Mouse (Mus musculus): Measurements from ENCODE around the gene Rap1gap. TPM values are rescaled to one million over a fixed set of nuclear protein-coding genes. Genes with fewer than 3 reads are reported as not detected.
A peak's percentile ranks its signal among the peaks of the same experiment; 100 is the strongest.

Gene Rap1gap
- polyA plus RNA-seq, 1 experiment from 2014 or later: 3.9 TPM

GRCm38 (mm10) chr4:137704561-137704960 is 40.0 kb downstream of the Rap1gap start:
- Histone ChIP-seq H3K4me1 (ENCODE audit: control insufficient read depth in 2 of 2, insufficient read depth in 2 of 2, low read length in 2 of 2) (peaks cover 7 to 14% of the 10 kb centered on the region in 2 experiments), H3K36me3 (ENCODE audit: control insufficient read depth, insufficient read depth, low read length) (no peaks in the 10 kb centered on the region), H3K27ac (replicated peaks in 1 of 2; ENCODE audit: control insufficient read depth in 1 of 2, insufficient read depth in 1 of 2, low read depth in 2 of 2, low read length in 2 of 2) (no peak overlapping the region), H3K4me2 (ENCODE audit: low read length) (no peak overlapping the region), H3K27me3 (ENCODE audit: control insufficient read depth, insufficient read depth, low read length) (peaks cover 38% of the 10 kb centered on the region), H3K9ac (ENCODE audit: low read length) (no peak overlapping the region), H3K9me3 (ENCODE audit: control insufficient read depth, low read length) (no peaks in the 10 kb centered on the region), H3K4me3 (ENCODE audit: control insufficient read depth in 1 of 2, insufficient read depth in 1 of 2, low read depth in 1 of 2, low read length in 2 of 2) (no peak overlapping the region)
- ATAC-seq (ENCODE audit: insufficient number of reproducible peaks, insufficient read depth, low FRiP score, low read depth): no peak
- WGBS: 68% methylated on average over 2 of the region's 2 CpGs

DNA sequence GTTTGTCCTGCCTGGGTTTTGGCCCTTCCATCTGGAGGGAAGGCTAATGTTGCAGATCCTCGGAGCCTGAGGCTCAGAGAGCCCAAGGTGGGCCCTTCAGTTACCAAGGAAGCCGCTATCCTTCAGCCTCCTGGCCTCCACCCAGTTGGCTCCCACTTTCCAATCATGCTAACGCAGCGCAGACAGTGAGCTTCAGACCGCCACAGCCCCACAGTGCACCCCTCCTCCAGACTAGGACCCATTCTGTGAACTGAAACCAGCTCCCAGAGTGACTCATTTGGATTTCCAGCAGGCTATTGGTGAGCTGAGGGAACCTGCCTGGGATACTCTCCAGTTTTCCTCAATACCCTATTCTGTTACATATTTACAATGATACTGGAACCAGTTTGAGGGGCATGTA is 40.9 kb downstream of the Rap1gap start:
- Histone ChIP-seq H3K4me1 (ENCODE audit: control insufficient read depth in 2 of 2, insufficient read depth in 2 of 2, low read length in 2 of 2) (peaks cover 5 to 14% of the 10 kb centered on the region in 2 experiments), H3K36me3 (ENCODE audit: control insufficient read depth, insufficient read depth, low read length) (no peaks in the 10 kb centered on the region), H3K27me3 (ENCODE audit: control insufficient read depth, insufficient read depth, low read length) (peaks cover 47% of the 10 kb centered on the region), H3K27ac (replicated peaks in 1 of 2; ENCODE audit: control insufficient read depth in 1 of 2, insufficient read depth in 1 of 2, low read depth in 2 of 2, low read length in 2 of 2) (no peak overlapping the region), H3K4me3 (ENCODE audit: control insufficient read depth in 1 of 2, insufficient read depth in 1 of 2, low read depth in 1 of 2, low read length in 2 of 2) (no peak overlapping the region), H3K9ac (ENCODE audit: low read length) (no peak overlapping the region), H3K4me2 (ENCODE audit: low read length) (no peak overlapping the region), H3K9me3 (ENCODE audit: control insufficient read depth, low read length) (no peaks in the 10 kb centered on the region)
- no peak for ATAC-seq (ENCODE audit: insufficient number of reproducible peaks, insufficient read depth, low FRiP score, low read depth)
- WGBS: 71% methylated on average over 5 of the region's 5 CpGs

GRCm38 (mm10) chr4:137706510-137706909 is 42.0 kb downstream of the Rap1gap start:
- Histone ChIP-seq H3K4me3 (ENCODE audit: control insufficient read depth in 1 of 2, insufficient read depth in 1 of 2, low read depth in 1 of 2, low read length in 2 of 2) (no peak overlapping the region), H3K36me3 (ENCODE audit: control insufficient read depth, insufficient read depth, low read length) (no peaks in the 10 kb centered on the region), H3K9me3 (ENCODE audit: control insufficient read depth, low read length) (no peaks in the 10 kb centered on the region), H3K27me3 (ENCODE audit: control insufficient read depth, insufficient read depth, low read length) (peaks cover 48% of the 10 kb centered on the region), H3K27ac (replicated peaks in 1 of 2; ENCODE audit: control insufficient read depth in 1 of 2, insufficient read depth in 1 of 2, low read depth in 2 of 2, low read length in 2 of 2) (no peak overlapping the region), H3K4me2 (ENCODE audit: low read length) (peak overlapping the region; percentile 88; the same call in 1 of the 2 replicates), H3K9ac (ENCODE audit: low read length) (peak overlapping the region; percentile 67; the same call in 1 of the 2 replicates), H3K4me1 (ENCODE audit: control insufficient read depth in 2 of 2, insufficient read depth in 2 of 2, low read length in 2 of 2) (peaks cover 5 to 9% of the 10 kb centered on the region in 2 experiments)
- 71% methylated on average over 7 of the region's 7 CpGs for WGBS
- ATAC-seq (ENCODE audit: insufficient number of reproducible peaks, insufficient read depth, low FRiP score, low read depth): no peak

DNA sequence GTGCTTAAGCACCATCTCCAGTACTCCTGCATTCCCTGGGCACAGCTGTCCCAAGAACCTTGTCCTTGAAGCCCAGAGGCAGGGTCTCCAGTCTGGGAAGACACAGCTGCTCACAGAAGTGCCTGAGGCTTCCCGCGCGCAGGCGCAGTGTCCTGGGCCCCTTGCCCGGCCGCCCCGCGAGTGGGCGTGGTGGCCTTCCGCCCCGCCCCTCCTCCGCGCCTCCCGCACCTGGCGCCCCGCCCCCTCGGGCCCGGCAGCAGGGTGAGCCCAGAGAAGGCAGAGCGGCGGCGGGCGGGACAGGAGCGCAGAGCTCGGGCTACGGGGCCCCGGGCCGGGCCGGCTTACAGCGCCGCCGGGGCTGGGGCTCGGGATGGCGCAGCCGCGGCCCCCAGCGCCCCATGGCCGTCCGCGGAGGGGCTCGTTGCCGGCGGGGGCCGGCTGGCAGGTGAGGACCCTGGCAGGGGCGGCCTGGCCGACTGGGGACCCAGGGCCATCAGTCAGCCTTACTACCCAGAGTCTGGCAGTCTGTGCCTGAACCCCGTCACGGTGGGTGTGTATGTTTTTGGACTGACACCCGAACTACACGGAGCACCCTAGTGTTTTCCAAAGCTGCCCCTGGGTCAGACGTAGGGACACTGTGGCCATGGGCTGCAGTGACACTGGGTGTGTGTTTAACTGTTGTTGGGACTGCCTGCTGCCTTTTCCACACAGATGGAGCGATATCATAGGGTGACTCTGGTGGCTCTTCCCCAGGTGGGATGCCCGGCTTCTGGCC is 42.9 kb downstream of the Rap1gap start:
- ATAC-seq (ENCODE audit: insufficient number of reproducible peaks, insufficient read depth, low FRiP score, low read depth): peak; percentile 66; the same call in 1 of the 2 replicates
- WGBS: 3% methylated on average over 52 of the region's 52 CpGs
- peaks cover 57% of the 10 kb centered on the region for H3K27me3 ChIP-seq (ENCODE audit: control insufficient read depth, insufficient read depth, low read length)

DNA sequence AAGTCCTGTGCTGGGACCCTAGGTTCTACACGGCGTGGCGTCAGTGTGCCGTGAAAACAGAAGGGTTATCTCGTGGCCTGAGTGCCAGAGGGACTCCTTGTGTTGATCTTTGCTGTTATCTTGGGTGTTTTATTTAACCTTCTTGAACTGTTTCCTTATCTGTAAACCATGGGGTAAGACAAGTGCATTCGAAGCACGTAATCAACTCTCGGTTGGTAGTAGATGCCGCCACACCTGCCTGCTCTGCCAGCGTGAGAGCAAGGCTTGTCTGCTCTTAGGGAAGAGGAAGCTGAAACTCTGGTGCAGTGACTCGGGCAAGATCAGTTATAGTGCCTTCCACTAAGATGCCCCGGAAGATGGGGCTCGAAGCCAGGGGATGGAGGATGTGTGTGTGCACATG is 48.4 kb downstream of the Rap1gap start:
- Histone ChIP-seq H3K4me2 (ENCODE audit: low read length) (no peak overlapping the region), H3K27ac (replicated peaks in 1 of 2; ENCODE audit: control insufficient read depth in 1 of 2, insufficient read depth in 1 of 2, low read depth in 2 of 2, low read length in 2 of 2) (no peak overlapping the region), H3K9me3 (ENCODE audit: control insufficient read depth, low read length) (no peaks in the 10 kb centered on the region), H3K4me1 (ENCODE audit: control insufficient read depth in 2 of 2, insufficient read depth in 2 of 2, low read length in 2 of 2) (no peaks in the 10 kb centered on the region), H3K9ac (ENCODE audit: low read length) (no peak overlapping the region), H3K36me3 (ENCODE audit: control insufficient read depth, insufficient read depth, low read length) (no peaks in the 10 kb centered on the region), H3K4me3 (ENCODE audit: control insufficient read depth in 1 of 2, insufficient read depth in 1 of 2, low read depth in 1 of 2, low read length in 2 of 2) (no peak overlapping the region), H3K27me3 (ENCODE audit: control insufficient read depth, insufficient read depth, low read length) (peaks cover 58% of the 10 kb centered on the region)
- no peak for ATAC-seq (ENCODE audit: insufficient number of reproducible peaks, insufficient read depth, low FRiP score, low read depth)
- 28% methylated on average over 13 of the region's 13 CpGs for WGBS

More for the DNA sequence above, 42.9 kb downstream of the Rap1gap start:
- Histone ChIP-seq H3K4me2 (ENCODE audit: low read length) (peak overlapping the region; percentile 88), H3K9ac (ENCODE audit: low read length) (peak overlapping the region; percentile 67), H3K4me3 (ENCODE audit: control insufficient read depth in 1 of 2, insufficient read depth in 1 of 2, low read depth in 1 of 2, low read length in 2 of 2) (peak overlapping the region; percentile 45 to 50), H3K36me3 (ENCODE audit: control insufficient read depth, insufficient read depth, low read length) (no peaks in the 10 kb centered on the region), H3K4me1 (ENCODE audit: control insufficient read depth in 2 of 2, insufficient read depth in 2 of 2, low read length in 2 of 2) (peaks cover 5 to 9% of the 10 kb centered on the region in 2 experiments), H3K9me3 (ENCODE audit: control insufficient read depth, low read length) (no peaks in the 10 kb centered on the region), H3K27ac (replicated peaks in 1 of 2; ENCODE audit: control insufficient read depth in 1 of 2, insufficient read depth in 1 of 2, low read depth in 2 of 2, low read length in 2 of 2) (no peak overlapping the region)

- Histone ChIP-seq H3K4me3 (ENCODE audit: control insufficient read depth in 1 of 2, insufficient read depth in 1 of 2, low read depth in 1 of 2, low read length in 2 of 2) (no peak overlapping the region), H3K27me3 (ENCODE audit: control insufficient read depth, insufficient read depth, low read length) (peaks cover 58% of the 10 kb centered on the region), H3K4me2 (ENCODE audit: low read length) (no peak overlapping the region), H3K4me1 (ENCODE audit: control insufficient read depth in 2 of 2, insufficient read depth in 2 of 2, low read length in 2 of 2) (peaks cover 4 to 5% of the 10 kb centered on the region in 2 experiments; a peak in 3 of 4 replicates), H3K27ac (replicated peaks in 1 of 2; ENCODE audit: control insufficient read depth in 1 of 2, insufficient read depth in 1 of 2, low read depth in 2 of 2, low read length in 2 of 2) (no peak overlapping the region), H3K36me3 (ENCODE audit: control insufficient read depth, insufficient read depth, low read length) (no peaks in the 10 kb centered on the region), H3K9ac (ENCODE audit: low read length) (no peak overlapping the region), H3K9me3 (ENCODE audit: control insufficient read depth, low read length) (no peaks in the 10 kb centered on the region)
- WGBS: 39% methylated on average over 8 of the region's 8 CpGs
- ATAC-seq (ENCODE audit: insufficient number of reproducible peaks, insufficient read depth, low FRiP score, low read depth): no peak
Observed at GRCm38 (mm10) chr4:137714020-137714624, 49.6 kb downstream of the Rap1gap start.

DNA sequence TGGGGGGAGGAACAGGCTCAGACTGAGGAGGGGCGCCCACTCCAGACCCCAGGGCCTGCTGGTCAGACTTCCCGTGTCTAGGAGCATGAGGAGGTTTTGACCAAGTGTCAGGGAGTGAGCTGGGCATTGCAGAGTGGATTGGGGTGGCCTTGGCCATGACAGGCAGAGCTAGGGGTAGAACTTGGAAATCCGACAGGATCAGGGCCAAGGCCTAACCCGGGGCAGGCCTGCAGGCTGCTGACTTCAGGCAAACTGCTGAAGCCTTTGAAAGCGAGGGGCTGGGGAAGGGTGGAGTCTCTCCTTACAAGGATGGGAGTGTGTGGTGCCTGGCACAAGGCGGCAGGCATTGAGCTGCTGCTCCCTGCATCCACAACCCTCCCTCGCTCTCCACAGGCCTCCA is 52.5 kb downstream of the Rap1gap start:
- ATAC-seq (ENCODE audit: insufficient number of reproducible peaks, insufficient read depth, low FRiP score, low read depth): no peak
- no peaks in the 10 kb centered on the region for H3K36me3 ChIP-seq (ENCODE audit: control insufficient read depth, insufficient read depth, low read length)
- no peak overlapping the region for H3K4me3 ChIP-seq (ENCODE audit: control insufficient read depth in 1 of 2, insufficient read depth in 1 of 2, low read depth in 1 of 2, low read length in 2 of 2)
- 66% methylated on average over 7 of the region's 7 CpGs for WGBS
- H3K4me2 ChIP-seq (ENCODE audit: low read length): no peak overlapping the region
- H3K4me1 ChIP-seq (ENCODE audit: control insufficient read depth in 2 of 2, insufficient read depth in 2 of 2, low read length in 2 of 2): peaks cover 10 to 11% of the 10 kb centered on the region in 2 experiments; a peak in 3 of 4 replicates
- H3K9me3 ChIP-seq (ENCODE audit: control insufficient read depth, low read length): no peaks in the 10 kb centered on the region
- no peak overlapping the region for H3K27ac ChIP-seq (replicated peaks in 1 of 2; ENCODE audit: control insufficient read depth in 1 of 2, insufficient read depth in 1 of 2, low read depth in 2 of 2, low read length in 2 of 2)
- peaks cover 55% of the 10 kb centered on the region for H3K27me3 ChIP-seq (ENCODE audit: control insufficient read depth, insufficient read depth, low read length)
- no peak overlapping the region for H3K9ac ChIP-seq (ENCODE audit: low read length)

Measured in heart, embryonic 14.5 days (tissue).